Mouse (Mus musculus) heart, adult 2 months (tissue): Measurements from ENCODE around the gene Rbfox3.

Source experiments
- CTCF ChIP-seq: fragments of 200-600 bp; IDR thresholded peaks from 2 replicates; pipeline ENCODE4 v1.8.1; 2022; ENCODE audit warnings: antibody characterized with exemption, mild to moderate bottlenecking, moderate library complexity
- EP300 ChIP-seq: fragments of 200-500 bp; IDR thresholded peaks from 2 replicates; pipeline ENCODE4 v1.6.1; 2011; ENCODE audit warnings: low read depth, low read length, control low read depth; ENCODE audit not compliant: insufficient read depth
- POLR2A ChIP-seq: fragments of 200-500 bp; IDR thresholded peaks from 2 replicates; pipeline ENCODE4 v1.6.1; 2011; ENCODE audit warnings: mild to moderate bottlenecking, low read depth, low read length, control low read depth; ENCODE audit not compliant: insufficient read depth

- TF ChIP-seq CTCF, result no peak
- TF ChIP-seq POLR2A, result no peak
- TF ChIP-seq EP300, result no peak
Observed at GRCm38 (mm10) chr11:118469509-118470160, 441.8 kb downstream of the Rbfox3 start.
